Mouse (Mus musculus) right cerebral cortex, adult 18-20 months (tissue): ENCODE results near the gene Prodh2.

ENCODE experiments used
- DNase-seq: peaks from one replicate; pipeline ENCODE4 v3.0.0; 2022; ENCODE audit warnings: mixed read lengths

Prodh2 gene

GRCm38 (mm10) chr7:30550603-30551002 is 57.2 kb downstream of the Prodh2 start:
- DNase-seq = no peak

GRCm38 (mm10) chr7:30551445-30552101 is 58.2 kb downstream of the Prodh2 start:
- DNase-seq = no peak

- DNase-seq = peak; percentile 98
Observed at GRCm38 (mm10) chr7:30552102-30553020, 58.9 kb downstream of the Prodh2 start, which contains the start of the genes Hspb6 and Proser3. Hspb6 (plus strand) TSS chr7:30552178. Proser3 (minus strand) TSS chr7:30552299.

- no peak for DNase-seq
Observed at GRCm38 (mm10) chr7:30553021-30553589, 59.7 kb downstream of the Prodh2 start.

- DNase-seq = no peak
Observed at GRCm38 (mm10) chr7:30553810-30554584, 60.6 kb downstream of the Prodh2 start.

- no peak for DNase-seq
Observed at GRCm38 (mm10) chr7:30556894-30557536, 63.6 kb downstream of the Prodh2 start.

- no peak for DNase-seq
Observed at GRCm38 (mm10) chr7:30557901-30558514, 64.6 kb downstream of the Prodh2 start.

GRCm38 (mm10) chr7:30558656-30559442 is 65.4 kb downstream of the Prodh2 start:
- DNase-seq = no peak

- DNase-seq = peak; percentile 99
Observed at GRCm38 (mm10) chr7:30559443-30559954, 66.1 kb downstream of the Prodh2 start, which contains the start of gene Lin37. Lin37 (minus strand) TSS chr7:30559838.

- no peak for DNase-seq
Observed at GRCm38 (mm10) chr7:30560296-30560695, 66.9 kb downstream of the Prodh2 start.

- peak; percentile 37 for DNase-seq
Observed at GRCm38 (mm10) chr7:30562526-30563116, 69.2 kb downstream of the Prodh2 start.
